Mouse (Mus musculus) small intestine, adult 2 months (tissue): ENCODE data around the gene Comt. TPM values are rescaled to one million over a fixed set of nuclear protein-coding genes. Genes with fewer than 3 reads are reported as not detected.

Source experiments
- H3K27ac ChIP-seq: fragments of 200-500 bp; 2 replicates; pipeline ENCODE4 v1.5.1; 2012; ENCODE audit warnings: low read depth, low read length, control low read depth, inconsistent platforms; ENCODE audit not compliant: insufficient read depth
- H3K27me3 ChIP-seq: fragments of 200-500 bp; 2 replicates; pipeline ENCODE4 v1.6.1; 2012; ENCODE audit warnings: mild to moderate bottlenecking, moderate library complexity, low read length, inconsistent platforms; ENCODE audit not compliant: control insufficient read depth, insufficient read depth
- H3K36me3 ChIP-seq: fragments of 200-500 bp; 2 replicates; pipeline ENCODE4 v1.6.1; 2012; ENCODE audit warnings: mild to moderate bottlenecking, low read length, control low read depth, inconsistent platforms; ENCODE audit not compliant: control insufficient read depth, insufficient read depth
- H3K4me1 ChIP-seq: fragments of 200-500 bp; 2 replicates; pipeline ENCODE4 v1.6.1; 2012; ENCODE audit warnings: low read length, inconsistent platforms, mixed read lengths; ENCODE audit not compliant: control insufficient read depth, insufficient read depth, insufficient read length
- H3K4me3 ChIP-seq: fragments of 200-500 bp; 2 replicates; pipeline ENCODE4 v1.5.1; 2012; ENCODE audit warnings: low read depth, mild to moderate bottlenecking, control low read depth, inconsistent platforms, low read length, moderate library complexity
- CTCF ChIP-seq: fragments of 200-500 bp; IDR thresholded peaks from 2 replicates; pipeline ENCODE4 v1.5.1; 2012; ENCODE audit warnings: low read depth, mild to moderate bottlenecking, control low read depth, inconsistent platforms, low read length, moderate library complexity, mixed read lengths; ENCODE audit not compliant: insufficient replicate concordance, insufficient read length; ENCODE audit errors: extremely low read depth
- POLR2A ChIP-seq: fragments of 200-500 bp; IDR thresholded peaks from 2 replicates; pipeline ENCODE4 v1.6.1; 2012; ENCODE audit warnings: low read depth, mild to moderate bottlenecking, control low read depth, inconsistent platforms, low read length, moderate library complexity
- WGBS: fragments of 180-500 bp; shearing (Covaris S2); methylation state at CpG from one replicate; pipeline ENCODE4 v1.1.7; 2018; 5-methylcytosine and 5-hydroxymethylcytosine counted together
- polyA plus RNA-seq: library from polyadenylated mRNA; depleted of rRNA; stranded (reverse); fragments of >200 nt; gene quantifications from 2 replicates; pipeline ENCODE4 v1.2.3, GENCODE M21; 2012

Comt gene
- polyA plus RNA-seq, 1 experiment: 214 TPM

- Histone ChIP-seq H3K27me3 (no peaks in the 10 kb centered on the region), H3K4me3 (no peak overlapping the region), H3K4me1 (peaks cover 17% of the 10 kb centered on the region), H3K36me3 (peaks cover 32% of the 10 kb centered on the region), H3K27ac (no peak overlapping the region)
- WGBS: 91% methylated on average over 5 of the region's 5 CpGs
- no peak for TF ChIP-seq CTCF
Observed at GRCm38 (mm10) chr16:18410418-18410817, 16.2 kb downstream of the Comt start.

DNA sequence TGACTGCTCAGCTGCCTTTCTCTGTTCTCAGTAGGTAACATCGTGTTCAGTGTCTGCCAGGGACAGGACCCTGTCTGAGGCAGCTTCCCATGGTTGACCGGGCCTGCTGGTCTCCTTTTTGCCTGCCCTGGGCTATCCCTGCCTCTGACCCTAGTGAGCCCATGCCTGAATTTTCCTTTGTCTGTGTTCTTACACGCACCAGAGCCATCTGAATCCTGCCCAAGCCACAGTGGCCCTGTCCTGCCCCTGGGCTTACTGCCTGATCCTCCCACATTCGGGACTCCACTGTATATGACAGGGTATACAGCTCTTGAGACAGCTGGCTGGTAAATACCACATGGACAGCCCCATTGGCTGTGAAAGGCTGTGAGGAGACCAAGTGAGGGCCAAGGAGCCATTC lies 16.9 kb downstream of the Comt start:
- H3K36me3 ChIP-seq: peaks cover 32% of the 10 kb centered on the region
- H3K27me3 ChIP-seq: no peaks in the 10 kb centered on the region
- H3K27ac ChIP-seq: no peak overlapping the region
- H3K4me3 ChIP-seq: no peak overlapping the region
- WGBS: 82% methylated on average over 4 of the region's 4 CpGs
- peaks cover 17% of the 10 kb centered on the region for H3K4me1 ChIP-seq
- TF ChIP-seq POLR2A (no peak), CTCF (no peak)

- Histone ChIP-seq H3K4me1 (peaks cover 15% of the 10 kb centered on the region), H3K27me3 (no peaks in the 10 kb centered on the region), H3K27ac (no peak overlapping the region), H3K4me3 (no peak overlapping the region), H3K36me3 (peaks cover 29% of the 10 kb centered on the region)
- TF ChIP-seq CTCF (no peak), POLR2A (no peak)
- WGBS: 63% methylated on average over 7 of the region's 7 CpGs
Observed at GRCm38 (mm10) chr16:18407912-18408311, 18.7 kb downstream of the Comt start.

GRCm38 (mm10) chr16:18406293-18406692 lies 20.4 kb downstream of the Comt start:
- 38% methylated on average over 2 of the region's 2 CpGs for WGBS

DNA sequence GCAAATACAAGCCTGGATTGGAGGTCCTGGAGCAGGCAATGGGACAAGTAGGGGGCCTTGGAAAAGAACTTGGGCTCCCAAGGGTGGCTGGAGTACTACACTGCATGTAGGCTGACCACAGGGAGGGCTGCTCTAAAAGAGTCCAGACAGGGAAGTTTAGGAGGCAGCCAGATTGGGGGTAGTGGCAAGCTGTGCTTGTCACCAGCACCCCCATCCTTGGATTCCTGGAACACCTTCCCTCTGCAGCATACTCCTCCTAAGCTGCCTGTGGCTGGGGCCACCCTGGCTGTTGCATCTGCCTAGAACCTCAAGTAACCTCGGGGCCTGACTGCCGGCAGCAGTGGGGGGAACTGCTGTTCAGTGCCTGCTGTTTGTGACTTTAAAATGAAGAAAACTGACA lies 20.8 kb downstream of the Comt start:
- no peak for TF ChIP-seq CTCF
- TF ChIP-seq POLR2A: no peak
- 66% methylated on average over 2 of the region's 2 CpGs for WGBS
- Histone ChIP-seq H3K36me3 (peaks cover 23% of the 10 kb centered on the region), H3K4me1 (peaks cover 3% of the 10 kb centered on the region; the same call in 1 of the 2 replicates), H3K4me3 (no peak overlapping the region), H3K27ac (no peak overlapping the region), H3K27me3 (no peaks in the 10 kb centered on the region)

More at GRCm38 (mm10) chr16:18406293-18406692, 20.4 kb downstream of the Comt start:
- Histone ChIP-seq H3K27ac (no peak overlapping the region), H3K27me3 (no peaks in the 10 kb centered on the region), H3K4me3 (no peak overlapping the region), H3K36me3 (peaks cover 27% of the 10 kb centered on the region), H3K4me1 (peaks cover 6% of the 10 kb centered on the region; the same call in 1 of the 2 replicates)
- TF ChIP-seq CTCF (peak; percentile 81; the same call in 1 of the 2 replicates), POLR2A (no peak)

- WGBS: 66% methylated on average over 13 of the region's 13 CpGs
- peaks cover 17% of the 10 kb centered on the region for H3K36me3 ChIP-seq
- H3K4me1 ChIP-seq: peaks cover 3% of the 10 kb centered on the region; the same call in 1 of the 2 replicates
- TF ChIP-seq CTCF (no peak), POLR2A (no peak)
- H3K27ac ChIP-seq: no peak overlapping the region
- no peaks in the 10 kb centered on the region for H3K27me3 ChIP-seq
- no peak overlapping the region for H3K4me3 ChIP-seq
Observed at GRCm38 (mm10) chr16:18405091-18405854, 21.4 kb downstream of the Comt start.

DNA sequence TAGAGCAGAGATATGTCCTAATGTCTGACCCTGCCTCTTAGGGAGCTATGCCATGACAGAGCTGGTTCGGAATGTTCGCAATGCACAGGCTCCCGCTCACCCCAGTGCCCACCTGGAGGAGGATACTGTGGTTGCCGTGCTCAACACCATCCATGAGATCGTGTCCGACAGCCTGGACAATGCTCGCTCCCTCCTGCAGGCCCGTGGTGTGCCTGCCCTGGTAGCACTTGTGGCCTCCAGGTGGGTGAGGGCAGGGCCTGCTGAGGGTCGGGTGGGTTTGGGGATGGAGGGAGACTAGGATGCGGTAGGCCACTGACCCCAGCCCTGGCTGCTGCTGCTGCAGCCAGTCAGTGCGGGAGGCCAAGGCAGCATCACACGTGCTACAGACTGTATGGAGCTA lies 23.4 kb downstream of the Comt start:
- no peak for TF ChIP-seq CTCF
- no peak for TF ChIP-seq POLR2A
- H3K4me3 ChIP-seq: no peak overlapping the region
- peaks cover 3% of the 10 kb centered on the region; the same call in 1 of the 2 replicates for H3K4me1 ChIP-seq
- H3K27me3 ChIP-seq: no peaks in the 10 kb centered on the region
- 91% methylated on average over 12 of the region's 12 CpGs for WGBS
- H3K27ac ChIP-seq: no peak overlapping the region
- H3K36me3 ChIP-seq: peaks cover 9% of the 10 kb centered on the region; the same call in 1 of the 2 replicates
